Mouse (Mus musculus): ENCODE measurements around the gene Tyr.
"Not testable (repeated sequence)": the region's sequence is repeated elsewhere in the genome, so short reads cannot be mapped to it uniquely, and the experiment has no call there.

Tyr gene

DNA sequence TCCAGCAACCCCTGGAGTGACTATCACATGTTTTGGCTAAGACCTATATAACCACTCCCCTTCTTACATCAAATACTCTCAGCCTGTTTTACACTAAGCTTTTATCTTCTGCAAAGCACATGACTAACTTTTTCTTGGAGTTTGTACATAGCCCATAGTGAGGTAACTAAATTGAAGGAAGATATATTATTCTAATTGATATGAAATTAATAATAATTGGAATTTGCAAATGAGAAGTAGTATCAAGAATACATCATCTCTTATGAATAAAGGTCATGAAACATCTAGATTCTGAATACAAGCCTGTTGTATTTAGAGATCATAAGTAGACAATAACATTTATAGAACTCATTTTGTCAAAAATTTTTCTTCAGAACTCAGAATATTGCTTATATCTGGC, at the start of gene Tyr:
TSS of gene Tyr (minus strand) at position 101 of the 400 bp plus-strand sequence.
- DNase-seq (ENCODE audit: extremely low read depth, low read depth, low spot score) = no peak

DNA sequence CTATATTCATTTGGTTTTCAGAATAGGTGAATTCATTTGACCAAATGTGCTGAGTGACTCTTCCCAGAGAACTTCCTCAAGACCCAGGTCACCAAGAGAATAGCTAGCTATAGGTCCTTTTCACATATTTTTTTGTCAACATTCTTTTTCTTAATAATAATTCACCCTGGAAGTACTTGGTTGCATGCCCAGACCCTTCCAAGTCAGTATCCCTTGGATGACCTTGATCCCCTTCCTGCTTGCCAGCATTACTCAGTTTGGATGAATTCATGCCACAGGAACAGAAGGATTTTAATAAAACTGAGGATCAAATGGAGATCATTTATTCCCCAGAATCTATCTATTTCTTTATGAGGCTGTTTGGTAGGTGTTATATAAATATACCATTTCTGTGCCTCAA, 45.7 kb upstream of the Tyr start:
- no peak for DNase-seq (ENCODE audit: extremely low read depth, low read depth, low spot score)

DNA sequence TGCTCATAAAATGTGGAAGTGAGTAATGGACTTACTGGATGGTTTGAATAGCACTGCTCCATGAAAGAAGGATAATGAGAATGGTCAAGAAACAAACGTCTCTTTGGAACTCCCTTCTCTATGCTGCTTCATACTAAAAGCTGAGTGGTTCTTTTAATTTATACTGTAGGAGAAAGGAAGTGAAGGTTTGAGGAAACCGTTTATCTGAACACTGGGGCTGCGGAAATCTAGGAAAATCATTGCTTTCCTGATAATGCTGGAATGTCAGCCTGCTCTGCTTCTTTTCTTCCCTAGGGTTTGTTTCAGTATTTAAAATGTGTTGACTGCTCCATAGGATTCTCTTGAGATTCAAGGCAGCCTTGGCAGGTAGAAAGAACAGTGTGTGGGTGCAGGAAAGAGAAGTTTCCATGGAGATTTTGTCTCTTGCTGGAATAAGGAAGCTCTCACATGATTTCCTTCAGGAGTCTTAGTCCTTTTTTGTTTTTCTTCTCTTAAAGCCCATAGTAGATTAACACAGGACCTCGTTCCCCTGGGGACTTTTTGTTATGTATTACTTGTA, 891 bp upstream of the Tyr start:
- no peak for DNase-seq (ENCODE audit: extremely low read depth, low read depth, low spot score)

DNA sequence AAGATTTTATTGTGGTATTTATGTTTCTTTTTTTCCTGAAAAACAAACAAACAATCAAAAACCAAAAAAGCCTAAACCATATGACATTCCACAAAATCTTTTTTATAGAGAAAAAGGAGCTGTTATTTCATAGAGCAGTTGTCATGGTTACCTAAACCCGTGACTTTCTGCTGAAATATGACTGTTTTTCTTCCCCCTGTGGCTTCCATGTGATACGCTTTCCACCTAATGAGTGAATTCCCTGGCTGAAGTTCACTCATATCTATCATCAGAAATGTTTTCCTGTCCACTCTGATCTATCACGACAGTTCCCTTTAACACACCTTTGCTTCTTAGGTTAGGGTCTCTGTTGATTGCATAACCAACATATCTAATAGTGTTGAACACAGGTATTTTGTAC, 5.3 kb downstream of the Tyr start:
- no peak for DNase-seq (ENCODE audit: extremely low read depth, low read depth, low spot score)

DNA sequence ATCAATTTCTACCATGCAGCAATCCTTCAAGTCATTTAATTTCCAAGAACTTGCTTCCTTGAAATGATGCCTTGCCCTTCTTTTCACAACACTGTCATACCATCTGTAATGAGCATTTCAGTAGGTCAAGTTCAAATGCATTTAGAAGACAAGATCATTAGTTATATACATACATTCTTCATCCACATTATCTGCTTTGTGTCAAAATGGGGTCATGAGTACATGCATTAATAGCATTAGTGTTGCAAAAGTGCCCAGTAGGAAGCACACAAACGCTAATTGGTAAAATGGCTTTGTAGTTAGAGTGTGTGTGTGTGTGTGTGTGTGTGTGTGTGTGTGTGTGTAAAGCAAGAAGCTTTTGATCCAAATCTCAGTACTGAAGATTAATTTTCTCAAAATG, 80.0 kb downstream of the Tyr start:
- no peak for DNase-seq (ENCODE audit: extremely low read depth, low read depth, low spot score)

DNA sequence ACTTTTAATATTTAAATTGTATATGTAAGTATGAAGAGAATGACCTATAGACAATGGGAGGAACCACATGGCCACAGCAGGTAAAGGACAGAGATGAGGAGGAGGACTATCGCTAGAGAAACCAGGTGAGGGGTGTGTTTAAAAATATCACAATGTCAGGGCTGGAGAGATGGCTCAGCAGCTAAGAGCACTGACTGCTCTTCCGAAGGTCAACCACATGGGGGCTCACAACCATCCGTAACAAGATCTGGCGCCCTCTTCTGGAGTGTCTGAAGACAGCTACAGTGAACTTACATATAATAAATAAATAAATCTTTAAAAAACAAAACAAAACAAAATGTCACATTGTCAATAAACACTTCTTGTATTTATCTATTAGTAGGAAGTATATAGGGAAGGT, 81.9 kb downstream of the Tyr start:
- DNase-seq (ENCODE audit: extremely low read depth, low read depth, low spot score) = not testable (repeated sequence)

DNA sequence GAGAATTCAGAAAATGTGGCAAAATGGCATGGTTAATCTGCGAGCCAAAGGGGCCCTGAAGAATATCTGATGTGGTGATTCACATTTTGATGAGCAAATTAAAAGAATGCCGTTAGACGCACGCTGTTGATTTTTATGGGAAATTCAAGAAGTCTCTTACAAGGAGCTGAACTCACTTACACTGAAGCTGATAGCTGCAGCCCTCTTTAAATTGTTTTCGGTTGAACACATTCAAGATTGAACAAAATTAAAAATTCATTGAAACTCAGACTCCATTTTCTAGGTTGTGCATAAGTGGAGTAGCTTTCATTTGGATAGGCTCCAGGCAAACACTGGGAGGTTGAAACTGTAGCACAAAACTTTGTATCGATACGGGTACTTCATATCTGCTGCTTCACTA, 96.3 kb downstream of the Tyr start:
- no peak for DNase-seq (ENCODE audit: extremely low read depth, low read depth, low spot score)

DNA sequence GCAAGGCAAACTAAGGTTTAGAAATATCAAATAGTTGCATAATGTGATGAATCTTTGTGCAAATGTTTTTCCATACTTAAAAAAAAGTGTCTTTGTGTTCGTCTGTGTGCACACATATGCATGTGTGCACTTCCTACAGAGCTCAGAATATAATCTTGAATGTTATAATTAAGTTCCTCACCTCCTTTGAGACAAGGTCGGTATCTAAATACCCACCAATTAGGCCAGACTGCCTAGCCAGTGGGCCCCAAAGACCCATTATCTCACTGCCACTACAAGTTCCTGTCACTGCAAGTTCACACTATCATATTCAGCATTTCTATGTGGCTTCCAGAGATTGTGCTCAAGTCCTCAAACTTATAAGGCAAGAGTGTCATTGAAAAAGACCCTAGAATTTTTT, 118.4 kb downstream of the Tyr start:
- DNase-seq (ENCODE audit: extremely low read depth, low read depth, low spot score) = no peak
